Mouse (Mus musculus) left cerebral cortex, postnatal 4 days (tissue): ENCODE results near the gene Igbp1. TPM values are rescaled to one million over a fixed set of nuclear protein-coding genes. Genes with fewer than 3 reads are reported as not detected.

Experiments used
- DNase-seq: peaks from one replicate; pipeline ENCODE4 v3.0.0-alpha.2; 2022
- intact Hi-C: fragments of 180-260 bp; cut with DNase I; formaldehyde crosslinking; loops from one replicate; pipeline ENCODE4 v1.15.1; 2025
- total RNA-seq, 2 experiments: library from RNA; stranded (reverse); gene quantifications; 2 replicates each; pipeline ENCODE4 v1.2.3; 2021

The Igbp1 gene
- 10 to 100 TPM; 36.9 to 41.0 TPM for total RNA-seq

GRCm38 (mm10) chrX:100494068-100494978 lies at the start of gene Igbp1:
Gene Igbp1 (plus strand): TSS chrX:100494291.
- peak; percentile 77 for DNase-seq
- intact Hi-C loops, result no loop called here

- no peak for DNase-seq
- intact Hi-C loops, result no loop called here
Measured at GRCm38 (mm10) chrX:100468047-100468446, 26.0 kb upstream of the Igbp1 start.

DNA sequence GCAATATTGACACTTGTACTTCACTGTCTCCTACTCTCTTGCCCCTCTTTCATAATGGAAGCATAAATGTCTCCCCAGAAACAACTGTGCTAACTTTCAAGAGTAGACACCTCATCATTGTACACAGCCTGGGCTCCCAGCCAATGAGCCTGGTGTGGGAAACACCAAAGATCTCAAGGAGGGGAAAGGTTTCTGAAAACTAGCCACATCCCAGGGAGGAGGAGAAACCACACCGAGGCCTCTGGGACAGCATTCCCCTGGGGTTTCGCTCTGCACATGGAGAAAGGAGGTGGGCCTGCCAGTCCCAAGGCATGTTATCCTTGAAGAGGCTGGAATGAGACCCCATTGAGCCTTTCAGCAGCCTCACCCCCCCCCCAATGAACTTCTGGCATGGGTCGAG lies 24.0 kb upstream of the Igbp1 start:
- DNase-seq, result no peak
- intact Hi-C loops, result no loop called here

GRCm38 (mm10) chrX:100471491-100471890 lies 22.6 kb upstream of the Igbp1 start:
- no peak for DNase-seq
- intact Hi-C loops, result no loop called here

DNA sequence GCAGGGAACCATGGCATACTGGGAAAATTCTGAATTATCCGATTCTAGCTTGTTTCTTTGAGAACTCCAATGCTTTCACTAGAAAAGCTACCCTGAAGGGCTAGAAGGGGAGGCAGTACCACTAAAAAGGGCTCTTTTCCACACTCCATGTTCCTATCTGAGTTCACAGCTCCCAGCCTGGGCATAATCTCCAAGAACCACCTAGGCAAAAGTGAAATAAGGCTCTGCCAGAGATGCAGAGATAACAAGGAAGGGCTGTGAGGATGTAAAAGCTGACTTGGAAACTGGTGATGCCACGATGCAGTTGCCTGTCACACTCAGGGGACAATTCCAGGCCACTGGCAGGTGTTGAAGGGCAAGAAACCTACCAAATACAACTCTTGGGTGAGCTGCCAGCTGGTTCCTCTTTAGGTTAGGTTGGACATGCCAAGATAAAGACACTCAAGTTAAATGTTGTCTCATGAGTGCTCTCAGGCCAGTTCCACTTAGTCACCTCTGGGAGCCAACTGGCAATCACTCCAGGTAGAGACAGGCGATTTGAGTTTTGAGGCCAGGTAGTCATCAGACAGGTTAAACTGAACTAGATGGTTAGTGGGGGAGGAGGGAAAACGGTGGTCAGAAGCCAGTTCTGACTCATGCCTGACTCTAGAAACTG lies 18.4 kb upstream of the Igbp1 start:
- intact Hi-C loops, result no loop called here

GRCm38 (mm10) chrX:100480317-100480716 lies 13.8 kb upstream of the Igbp1 start:
- peak; percentile 61 for DNase-seq

More for the DNA sequence above, 18.4 kb upstream of the Igbp1 start:
- no peak for DNase-seq

GRCm38 (mm10) chrX:100493500-100494067 lies 507 bp upstream of the Igbp1 start:
- DNase-seq, result no peak
- intact Hi-C loops, result no loop called here

More at GRCm38 (mm10) chrX:100480317-100480716, 13.8 kb upstream of the Igbp1 start:
- intact Hi-C loops, result loop anchor here (10.0 kb wide), 2 partner anchors 666 to 1346 kb away; partner anchors contain the start of gene Efnb1

- intact Hi-C loops, result no loop called here
- no peak for DNase-seq
Measured at GRCm38 (mm10) chrX:100504175-100504851, 10.2 kb downstream of the Igbp1 start.

- DNase-seq, result no peak
- intact Hi-C loops, result no loop called here
Measured at GRCm38 (mm10) chrX:100508164-100508563, 14.1 kb downstream of the Igbp1 start.

DNA sequence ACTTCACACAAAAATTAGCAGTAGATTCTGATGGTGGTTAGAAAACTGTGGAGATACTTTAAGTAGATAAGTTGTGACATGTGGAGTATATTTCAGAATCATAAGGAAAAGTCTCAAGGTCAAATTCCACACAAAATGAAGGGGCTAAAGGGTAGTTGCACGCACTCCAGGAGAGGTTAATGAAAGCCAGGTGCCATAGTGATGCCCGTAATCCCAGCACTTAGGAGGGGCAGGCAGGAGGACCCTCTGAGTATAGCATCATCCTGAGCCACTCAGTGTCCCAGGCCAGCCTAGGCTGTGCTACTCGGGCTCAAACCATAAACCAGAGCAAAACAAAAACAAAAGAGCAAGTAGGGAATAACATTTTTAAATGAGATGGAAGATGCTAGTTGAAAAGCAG lies 15.8 kb downstream of the Igbp1 start:
- intact Hi-C loops, result no loop called here
- no peak for DNase-seq

GRCm38 (mm10) chrX:100516683-100517082 lies 22.6 kb downstream of the Igbp1 start:
- intact Hi-C loops, result no loop called here

DNA sequence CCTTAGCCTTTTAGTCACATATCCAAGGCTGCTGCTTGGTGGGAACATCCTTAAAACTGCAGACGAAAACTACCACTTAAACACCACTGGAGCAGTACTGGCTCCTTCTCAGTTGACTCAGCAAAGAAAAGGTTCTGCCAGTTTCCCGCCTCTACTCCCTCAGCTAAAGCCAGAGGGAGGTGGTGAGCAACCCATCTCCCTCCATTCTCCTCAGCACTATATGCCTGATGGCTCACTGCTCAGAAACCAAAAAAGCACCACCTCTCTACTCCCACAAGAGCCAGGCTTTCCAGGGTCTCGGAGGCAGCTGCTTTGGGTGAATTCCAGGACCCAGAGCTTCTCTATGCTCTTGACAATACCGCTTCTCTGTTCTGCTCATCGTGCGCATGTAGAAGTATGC lies 23.5 kb downstream of the Igbp1 start:
- intact Hi-C loops, result no loop called here
- DNase-seq, result no peak

More at GRCm38 (mm10) chrX:100516683-100517082, 22.6 kb downstream of the Igbp1 start:
- DNase-seq, result no peak

GRCm38 (mm10) chrX:100518532-100518931 lies 24.4 kb downstream of the Igbp1 start:
- intact Hi-C loops, result no loop called here
- DNase-seq, result no peak

DNA sequence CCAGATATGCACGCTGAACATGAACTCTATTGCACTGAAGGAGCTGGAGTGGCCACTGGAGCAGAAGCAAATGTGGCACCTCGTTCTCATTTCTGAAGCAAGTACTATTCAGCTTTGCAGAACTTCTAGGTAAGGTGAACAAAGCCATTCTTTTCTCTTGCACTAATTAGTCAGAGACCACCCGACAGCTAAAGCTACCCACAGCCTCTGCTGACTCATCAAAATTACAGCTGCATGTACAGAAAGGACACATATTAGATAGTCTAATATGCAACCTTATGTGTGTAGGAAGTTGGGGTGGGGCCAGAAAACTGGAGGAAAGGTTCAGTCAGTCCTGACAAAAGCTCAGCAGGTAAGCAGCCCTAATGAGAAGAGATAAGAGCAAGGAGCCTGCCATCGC lies 30.4 kb downstream of the Igbp1 start, which contains the start of gene Dgat2l6:
TSS of gene Dgat2l6 (plus strand) at position 368 of the 400 bp plus-strand sequence.
- intact Hi-C loops, result no loop called here

GRCm38 (mm10) chrX:100556026-100556425 lies 61.9 kb downstream of the Igbp1 start:
- intact Hi-C loops, result no loop called here
- no peak for DNase-seq

More for the DNA sequence above, 30.4 kb downstream of the Igbp1 start, which contains the start of gene Dgat2l6:
- no peak for DNase-seq

GRCm38 (mm10) chrX:100565696-100566095 lies 71.6 kb downstream of the Igbp1 start:
- DNase-seq, result no peak
- intact Hi-C loops, result no loop called here

Other genes with a start within 250 kb of the Igbp1 start
- gene Otud6a, start 65.3 kb upstream of the Igbp1 start, total RNA-seq, result not detected
- gene Awat2, start 51.6 kb upstream of the Igbp1 start, total RNA-seq, result not detected
- gene Dgat2l6, start 30.5 kb downstream of the Igbp1 start, total RNA-seq, result not detected
- gene Awat1, start 78.0 kb downstream of the Igbp1 start, total RNA-seq, result not detected
- gene P2ry4, start 100.6 kb downstream of the Igbp1 start, total RNA-seq, result not detected
- not detected for gene Arr3, start 111.2 kb downstream of the Igbp1 start, total RNA-seq
- gene Kif4, start 131.4 kb downstream of the Igbp1 start, total RNA-seq, result 1 to 10 TPM; 4.8 to 7.6 TPM
- gene Pdzd11, start 132.3 kb downstream of the Igbp1 start, total RNA-seq, result 10 to 100 TPM; 28.8 to 30.3 TPM
- gene Gdpd2, start 235.6 kb downstream of the Igbp1 start, total RNA-seq, result 10 to 100 TPM; 13.5 to 16.3 TPM